Mouse (Mus musculus): ENCODE data around the gene Galnt16. TPM values are rescaled to one million over a fixed set of nuclear protein-coding genes. Genes with fewer than 3 reads are reported as not detected.

Gene Galnt16
- total RNA-seq, 2 experiments from 2014 or later = 61.8 to 73.1 TPM

GRCm38 (mm10) chr12:80581357-80581756 lies 63.3 kb downstream of the Galnt16 start:
- DNase-seq (ENCODE audit: low spot score in 2 of 2) = no peak
- intact Hi-C loops (cut with DNase I) = loop anchor here (5.0 kb wide), 1 partner anchor 64 kb away; the partner anchor contains the start of gene Galnt16

- intact Hi-C loops (cut with DNase I) = loop anchor here (5.0 kb wide), 2 partner anchors 68 to 78 kb away; partner anchors contain the start of gene Galnt16
- DNase-seq (ENCODE audit: low spot score in 2 of 2) = peak in 1 of 2 experiments; percentile 46
These were observed 66.9 kb downstream of the Galnt16 start for GRCm38 (mm10) chr12:80584973-80585372.

GRCm38 (mm10) chr12:80594141-80594540 lies 76.1 kb downstream of the Galnt16 start:
- intact Hi-C loops (cut with DNase I) = no loop called here
- DNase-seq (ENCODE audit: low spot score in 2 of 2) = no peak

- intact Hi-C loops (cut with DNase I) = no loop called here
- DNase-seq (ENCODE audit: low spot score in 2 of 2) = no peak
These were observed 76.7 kb downstream of the Galnt16 start for GRCm38 (mm10) chr12:80594781-80595180.

- intact Hi-C loops (cut with DNase I) = no loop called here
- no peak for DNase-seq (ENCODE audit: low spot score in 2 of 2)
These were observed 77.5 kb downstream of the Galnt16 start for GRCm38 (mm10) chr12:80595566-80595965.

- DNase-seq (ENCODE audit: low spot score in 2 of 2) = no peak
- intact Hi-C loops (cut with DNase I) = no loop called here
These were observed 77.9 kb downstream of the Galnt16 start for GRCm38 (mm10) chr12:80595968-80596367.

- intact Hi-C loops (cut with DNase I) = no loop called here
- no peak for DNase-seq (ENCODE audit: low spot score in 2 of 2)
These were observed 80.2 kb downstream of the Galnt16 start for GRCm38 (mm10) chr12:80598236-80598635.

- intact Hi-C loops (cut with DNase I) = no loop called here
- DNase-seq (ENCODE audit: low spot score in 2 of 2) = peak; percentile 39 to 46
These were observed 80.7 kb downstream of the Galnt16 start for GRCm38 (mm10) chr12:80598756-80599155.

- intact Hi-C loops (cut with DNase I) = no loop called here
These were observed 83.7 kb downstream of the Galnt16 start for GRCm38 (mm10) chr12:80601597-80602269.

GRCm38 (mm10) chr12:80602432-80602831 lies 84.4 kb downstream of the Galnt16 start:
- DNase-seq (ENCODE audit: low spot score in 2 of 2) = no peak
- intact Hi-C loops (cut with DNase I) = no loop called here

More at GRCm38 (mm10) chr12:80601597-80602269, 83.7 kb downstream of the Galnt16 start:
- no peak for DNase-seq (ENCODE audit: low spot score in 2 of 2)

GRCm38 (mm10) chr12:80603566-80603965 lies 85.5 kb downstream of the Galnt16 start:
- intact Hi-C loops (cut with DNase I) = no loop called here
- DNase-seq (ENCODE audit: low spot score in 2 of 2) = peak in 1 of 2 experiments; percentile 33

GRCm38 (mm10) chr12:80604218-80604617 lies 86.1 kb downstream of the Galnt16 start:
- DNase-seq (ENCODE audit: low spot score in 2 of 2) = peak; percentile 30 to 70

GRCm38 (mm10) chr12:80608576-80608975 lies 90.5 kb downstream of the Galnt16 start:
- no peak for DNase-seq (ENCODE audit: low spot score in 2 of 2)
- intact Hi-C loops (cut with DNase I) = no loop called here

More at GRCm38 (mm10) chr12:80604218-80604617, 86.1 kb downstream of the Galnt16 start:
- intact Hi-C loops (cut with DNase I) = no loop called here

- intact Hi-C loops (cut with DNase I) = loop anchor here (5.0 kb wide), 1 partner anchor 113 kb away; no protein-coding TSS in a partner anchor
- DNase-seq (ENCODE audit: low spot score in 2 of 2) = no peak
These were observed 91.9 kb downstream of the Galnt16 start for GRCm38 (mm10) chr12:80609928-80610327.

- intact Hi-C loops (cut with DNase I) = loop anchor here (5.0 kb wide), 1 partner anchor 115 kb away; no protein-coding TSS in a partner anchor
- DNase-seq (ENCODE audit: low spot score in 2 of 2) = no peak
These were observed 94.2 kb downstream of the Galnt16 start for GRCm38 (mm10) chr12:80612113-80612791.

- intact Hi-C loops (cut with DNase I) = no loop called here
- DNase-seq (ENCODE audit: low spot score in 2 of 2) = no peak
These were observed 97.5 kb downstream of the Galnt16 start for GRCm38 (mm10) chr12:80615371-80616257.

- no peak for DNase-seq (ENCODE audit: low spot score in 2 of 2)
- intact Hi-C loops (cut with DNase I) = no loop called here
These were observed 102.4 kb downstream of the Galnt16 start for GRCm38 (mm10) chr12:80620501-80620900.

GRCm38 (mm10) chr12:80631790-80632189 lies 113.7 kb downstream of the Galnt16 start:
- intact Hi-C loops (cut with DNase I) = no loop called here

More at GRCm38 (mm10) chr12:80631790-80632189, 113.7 kb downstream of the Galnt16 start:
- DNase-seq (ENCODE audit: low spot score in 2 of 2) = no peak

Measured in left cerebral cortex, postnatal 14 days (tissue).